Mouse (Mus musculus) right cerebral cortex, postnatal 14 days (tissue): ENCODE measurements at regions not wholly inside any gene's neighbourhood (a gene's known extent, or its start where the extent isn't known, plus 50 kb on each side); places are given as distances from the start of the nearest gene placed in this dataset.

Source experiments
- DNase-seq: peaks from one replicate; pipeline ENCODE4 v3.0.0; 2022

GRCm38 (mm10) chr1:128951436-128951835 is 321.7 kb upstream of the Thsd7b start:
- no peak for DNase-seq

GRCm38 (mm10) chr1:128950512-128950911 is 322.6 kb upstream of the Thsd7b start:
- no peak for DNase-seq

GRCm38 (mm10) chr1:128914811-128915210 is 322.7 kb upstream of the Cxcr4 start:
- no peak for DNase-seq

- no peak for DNase-seq
These were observed 320.4 kb upstream of the Cxcr4 start for GRCm38 (mm10) chr1:128912532-128912931.

GRCm38 (mm10) chr1:128907566-128907965 is 315.5 kb upstream of the Cxcr4 start:
- DNase-seq: no peak

- DNase-seq: no peak
These were observed 305.9 kb upstream of the Cxcr4 start for GRCm38 (mm10) chr1:128898025-128898424.

GRCm38 (mm10) chr1:128894546-128894945 is 302.5 kb upstream of the Cxcr4 start:
- DNase-seq: no peak

GRCm38 (mm10) chr1:128878291-128878690 is 286.2 kb upstream of the Cxcr4 start:
- DNase-seq: no peak

GRCm38 (mm10) chr1:128875289-128875688 is 283.2 kb upstream of the Cxcr4 start:
- DNase-seq: peak; percentile 37

GRCm38 (mm10) chr1:128874190-128874589 is 282.1 kb upstream of the Cxcr4 start:
- DNase-seq: no peak

GRCm38 (mm10) chr1:128868761-128869160 is 276.7 kb upstream of the Cxcr4 start:
- no peak for DNase-seq

GRCm38 (mm10) chr1:128860537-128860936 is 268.4 kb upstream of the Cxcr4 start:
- no peak for DNase-seq

- DNase-seq: no peak
These were observed 268.0 kb upstream of the Cxcr4 start for GRCm38 (mm10) chr1:128860094-128860493.

GRCm38 (mm10) chr1:128858661-128859060 is 266.6 kb upstream of the Cxcr4 start:
- DNase-seq: no peak

GRCm38 (mm10) chr1:128856933-128857332 is 264.8 kb upstream of the Cxcr4 start:
- DNase-seq: no peak

GRCm38 (mm10) chr1:128854649-128855048 is 262.6 kb upstream of the Cxcr4 start:
- no peak for DNase-seq

- DNase-seq: no peak
These were observed 261.2 kb upstream of the Cxcr4 start for GRCm38 (mm10) chr1:128853286-128853685.

GRCm38 (mm10) chr1:128837361-128837760 is 245.3 kb upstream of the Cxcr4 start:
- no peak for DNase-seq

GRCm38 (mm10) chr1:128835510-128835909 is 243.4 kb upstream of the Cxcr4 start:
- DNase-seq: no peak

- DNase-seq: no peak
These were observed 241.1 kb upstream of the Cxcr4 start for GRCm38 (mm10) chr1:128833096-128833715.

GRCm38 (mm10) chr1:128832201-128832883 is 240.2 kb upstream of the Cxcr4 start:
- DNase-seq: peak; percentile 72

GRCm38 (mm10) chr1:128830671-128831240 is 238.7 kb upstream of the Cxcr4 start:
- DNase-seq: no peak

GRCm38 (mm10) chr1:128829536-128829935 is 237.4 kb upstream of the Cxcr4 start:
- DNase-seq: no peak

GRCm38 (mm10) chr1:128826419-128826818 is 234.3 kb upstream of the Cxcr4 start:
- no peak for DNase-seq
